Mouse (Mus musculus) layer of hippocampus, postnatal 14 days (tissue): ENCODE results near the gene Dok4. TPM values are rescaled to one million over a fixed set of nuclear protein-coding genes. Genes with fewer than 3 reads are reported as not detected.
"Not testable (repeated sequence)": the region's sequence is repeated elsewhere in the genome, so short reads cannot be mapped to it uniquely, and the experiment has no call there.

Experiments
- DNase-seq, 2 experiments: peaks; one replicate each; pipeline ENCODE4 v3.0.0; 2021 to 2022; ENCODE audit warnings: low spot score in 2 of 2, mixed read lengths in 1 of 2
- total RNA-seq, 2 experiments: library from RNA; stranded (reverse); gene quantifications; 2 replicates each; pipeline ENCODE4 v1.2.3; 2021

Dok4 gene
- total RNA-seq, 2 experiments from 2014 or later, result 50.2 to 54.1 TPM

DNA sequence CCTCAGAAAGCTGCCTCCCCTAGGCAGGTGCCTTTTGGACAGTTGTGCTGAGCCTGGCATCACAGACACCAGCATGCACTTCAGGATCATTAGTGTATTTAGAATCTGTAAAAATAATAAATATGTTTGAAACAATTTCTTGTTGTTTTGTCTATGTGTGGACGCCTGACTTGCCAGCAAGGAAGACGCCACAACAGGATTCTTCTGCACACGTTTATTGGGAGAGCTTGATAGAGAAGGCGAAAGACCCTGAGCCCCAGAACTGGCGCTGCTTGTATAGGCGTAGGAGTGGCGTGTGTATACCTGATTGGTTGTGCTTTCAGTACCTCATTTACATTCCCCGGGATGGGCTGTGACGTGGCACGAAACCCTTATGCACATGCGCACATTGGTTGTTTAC is 21.4 kb downstream of the Dok4 start:
- not testable (repeated sequence) for DNase-seq

DNA sequence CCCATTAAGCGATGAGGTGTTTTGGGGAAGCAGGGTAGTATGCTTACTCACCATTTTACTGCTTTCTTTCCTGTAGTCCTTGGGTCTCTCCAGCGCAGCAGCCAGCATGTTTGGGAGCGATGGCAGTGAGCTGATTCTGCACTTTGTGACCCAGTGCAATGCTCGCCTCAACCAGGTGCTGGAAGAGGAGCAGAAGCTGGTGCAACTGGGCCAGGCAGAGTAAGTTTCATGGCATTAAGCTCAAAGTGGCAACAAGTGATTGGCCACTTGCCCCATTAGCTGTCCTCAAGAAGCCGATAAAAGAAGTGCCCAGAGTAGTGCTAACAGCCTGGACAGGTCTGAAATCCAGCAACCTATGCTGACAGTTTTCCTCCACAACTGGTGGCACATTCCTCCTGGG is 26.1 kb downstream of the Dok4 start:
- DNase-seq, result no peak

DNA sequence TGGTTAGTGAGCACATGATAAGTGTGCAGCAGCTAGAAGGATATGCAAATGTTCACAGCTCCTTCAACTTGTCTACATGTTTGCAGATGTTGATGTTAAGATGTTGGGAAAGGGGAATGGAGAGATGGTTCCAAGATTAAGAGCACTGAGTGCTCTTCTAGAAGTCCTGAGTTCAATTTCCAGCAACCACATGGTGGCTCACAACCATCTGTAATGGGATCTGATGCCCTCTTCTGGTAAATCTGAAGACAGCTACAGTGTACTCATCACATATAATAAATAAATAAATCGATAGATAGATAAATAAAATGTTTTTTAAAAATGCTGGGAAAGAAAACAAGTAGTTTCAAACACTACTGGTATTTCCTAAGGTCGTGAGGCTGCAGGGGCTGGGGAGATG is 34.9 kb downstream of the Dok4 start:
- DNase-seq, result no peak

DNA sequence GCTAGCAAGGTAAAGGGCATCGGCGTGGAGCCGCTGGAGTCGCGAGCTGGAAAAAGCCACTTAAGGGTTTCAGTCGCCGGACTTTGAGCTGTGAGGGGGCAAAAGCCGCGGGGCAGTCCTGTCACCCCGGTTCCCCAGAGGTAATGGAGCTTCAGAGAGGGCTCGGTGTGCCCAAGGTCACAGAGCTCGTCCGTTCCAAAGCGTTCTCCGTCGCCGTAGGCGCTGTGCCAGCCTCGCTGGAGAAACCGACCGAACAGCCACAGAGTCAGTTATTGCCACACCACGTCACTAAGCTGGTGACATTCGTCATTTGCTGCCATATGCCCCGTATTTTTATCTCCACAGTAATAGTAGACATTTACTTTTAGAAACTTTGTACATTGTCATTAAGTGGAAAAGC is 37.5 kb downstream of the Dok4 start:
- peak in 1 of 2 experiments; percentile 72 for DNase-seq

DNA sequence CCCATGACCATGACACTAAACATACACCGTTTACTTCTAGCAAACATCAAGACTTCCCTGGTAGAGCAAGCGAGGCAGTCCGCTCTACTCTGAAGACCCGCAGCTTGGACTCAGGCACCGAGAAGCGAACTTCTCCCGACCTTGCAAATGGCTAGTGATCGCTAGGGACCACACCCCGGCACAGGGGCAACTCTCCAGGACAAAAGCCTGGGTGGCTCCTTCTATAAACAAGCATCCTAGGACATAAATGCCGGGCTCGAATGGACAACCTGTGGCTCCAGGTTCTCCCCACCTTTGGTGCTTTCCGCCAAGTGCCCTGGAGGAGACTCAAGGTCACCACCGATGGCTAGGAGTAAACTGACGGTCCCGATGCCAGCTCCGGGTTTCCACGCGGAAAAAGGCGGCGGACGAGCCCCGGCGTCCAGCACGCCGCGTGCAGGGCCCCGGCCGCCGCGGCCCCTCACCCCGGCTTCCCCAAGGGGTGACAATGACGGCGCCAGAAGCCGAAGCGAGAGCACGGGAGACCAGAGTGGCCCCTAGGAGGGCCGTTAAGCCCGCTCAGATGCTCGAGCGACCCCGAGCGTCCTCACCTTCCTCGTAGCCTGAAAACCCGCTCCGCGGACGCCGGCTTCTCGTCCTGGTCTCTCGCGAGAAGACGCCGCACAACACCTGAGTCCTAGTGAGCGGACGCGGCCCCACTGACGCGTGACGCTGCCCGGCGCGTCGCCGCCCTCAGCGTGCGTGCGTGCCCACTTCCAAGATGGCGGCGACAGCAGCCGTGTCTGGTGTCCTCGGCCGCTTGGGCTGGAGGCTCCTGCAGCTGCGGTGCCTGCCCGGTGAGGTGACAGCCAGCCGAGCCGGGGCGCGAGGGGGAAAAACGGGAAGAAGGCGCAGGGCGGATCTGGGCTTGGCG is 38.2 kb downstream of the Dok4 start, which contains the start of the genes Coq9 and Ciapin1:
Coq9 (plus strand) TSS at position 660 of the 913 bp plus-strand sequence.
Ciapin1 (minus strand) TSS at position 697 of the 913 bp plus-strand sequence.
- DNase-seq, result peak; percentile 92 to 95

DNA sequence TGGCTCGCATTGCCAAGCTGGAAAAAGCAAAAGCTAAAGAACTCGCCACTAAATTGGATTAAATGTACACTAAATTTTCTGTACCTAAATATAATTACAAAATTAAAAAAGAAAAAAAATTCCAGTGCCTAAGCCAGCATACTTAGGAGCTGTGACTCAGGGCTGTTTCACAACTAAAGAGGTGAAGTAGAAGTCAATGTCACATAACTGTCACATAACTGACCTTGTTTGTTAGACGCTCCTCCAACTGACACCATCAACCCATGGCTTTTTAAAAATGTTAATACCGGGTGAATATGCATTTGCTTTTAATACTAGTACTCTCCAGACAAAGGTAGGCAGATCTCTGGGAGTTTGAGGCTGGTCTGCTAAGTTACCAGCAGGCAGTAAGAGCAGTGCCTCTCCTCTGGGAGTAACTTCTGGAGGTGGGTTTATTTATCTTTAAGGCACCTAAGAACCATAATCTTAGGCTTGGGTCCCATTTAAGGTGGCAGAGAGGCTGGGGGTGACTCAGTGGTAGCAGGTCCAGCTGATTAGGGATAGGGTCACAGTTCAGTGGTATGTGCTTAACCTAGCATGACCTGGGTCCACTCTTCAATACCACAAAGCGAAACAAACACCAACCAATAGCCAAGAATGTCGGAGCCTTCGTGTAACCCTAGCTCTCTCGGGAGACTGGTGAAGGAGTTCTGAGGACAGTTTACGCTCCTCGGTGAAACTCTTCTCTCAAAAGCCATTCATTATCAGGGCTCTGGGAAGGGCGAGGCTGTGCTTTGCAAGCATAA is 39.5 kb downstream of the Dok4 start:
- DNase-seq, result no peak

DNA sequence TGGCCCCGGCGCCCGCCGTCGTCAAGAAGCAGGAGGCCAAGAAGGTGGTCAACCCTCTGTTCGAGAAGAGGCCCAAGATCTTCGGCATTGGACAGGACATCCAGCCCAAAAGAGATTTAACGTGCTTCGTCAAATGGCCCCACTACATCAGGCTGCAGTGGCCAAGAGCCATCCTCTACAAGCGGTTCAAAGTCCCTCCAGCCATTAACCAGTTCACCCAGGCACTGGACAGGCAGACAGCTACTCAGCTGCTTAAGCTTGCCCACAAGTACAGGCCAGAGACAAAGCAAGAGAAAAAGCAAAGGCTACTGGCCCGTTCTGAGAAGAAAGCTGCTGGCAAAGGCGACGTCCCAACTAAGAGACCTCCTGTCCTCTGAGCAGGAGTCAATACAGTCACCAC is 40.4 kb downstream of the Dok4 start:
- DNase-seq, result not testable (repeated sequence)

DNA sequence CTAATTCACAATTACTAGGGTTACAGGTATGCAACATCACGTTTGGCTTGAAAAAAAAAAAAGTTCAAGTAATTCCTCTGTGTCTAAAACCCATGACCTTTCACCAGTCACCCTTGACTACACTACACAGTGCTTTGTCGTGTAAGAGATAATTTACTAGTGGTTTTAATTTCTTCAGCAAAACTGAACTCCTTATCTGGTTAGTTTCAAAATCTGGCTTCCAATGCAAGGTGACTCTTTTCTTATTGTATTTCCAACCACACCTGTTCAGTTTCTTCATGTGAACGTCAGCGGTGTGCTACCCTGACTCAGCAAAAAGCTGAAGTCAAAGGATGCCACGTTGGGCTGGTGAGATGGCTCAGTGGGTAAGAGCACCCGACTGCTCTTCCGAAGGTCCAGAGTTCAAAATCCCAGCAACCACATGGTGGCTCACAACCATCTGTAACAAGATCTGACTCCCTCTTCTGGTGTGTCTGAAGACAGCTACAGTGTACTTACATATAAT is 42.2 kb downstream of the Dok4 start:
- not testable (repeated sequence) for DNase-seq

DNA sequence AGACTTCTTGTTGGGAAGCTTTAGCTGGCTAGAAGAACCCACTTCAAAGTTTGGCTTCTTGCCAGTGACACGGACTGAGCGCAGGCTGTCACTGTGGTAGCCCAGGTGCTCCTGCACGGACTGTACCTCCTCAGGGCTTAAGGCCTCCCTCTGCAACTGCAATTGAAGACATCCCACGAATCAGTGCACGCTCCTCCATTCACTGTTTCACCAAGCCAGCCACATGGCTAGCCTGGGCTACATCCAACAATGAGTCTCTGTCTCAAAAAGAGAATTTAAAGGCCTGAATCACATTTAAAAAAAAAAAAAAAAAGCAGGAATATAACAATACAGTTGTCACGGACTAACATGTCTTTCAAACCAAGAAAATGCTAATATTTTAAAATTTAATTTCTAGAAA is 47.8 kb downstream of the Dok4 start:
- DNase-seq, result no peak

DNA sequence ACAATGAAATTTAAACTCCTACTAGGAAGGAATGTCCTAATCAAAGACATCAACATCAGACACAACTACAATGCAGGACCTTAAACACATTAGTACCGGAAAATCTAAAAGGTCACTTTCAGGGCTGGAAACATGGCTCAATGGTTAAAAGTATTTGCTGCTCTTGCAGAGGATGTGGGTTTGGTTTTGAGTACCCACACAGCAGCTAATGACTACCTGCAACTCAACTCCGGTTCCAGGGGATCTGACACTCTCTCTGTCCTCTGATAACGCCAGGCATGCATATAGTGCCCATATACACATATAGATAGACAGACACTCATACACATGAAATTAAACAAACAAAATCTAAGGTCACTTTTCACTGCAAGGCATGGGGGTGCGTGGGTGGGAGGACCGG is 49.9 kb downstream of the Dok4 start:
- no peak for DNase-seq

DNA sequence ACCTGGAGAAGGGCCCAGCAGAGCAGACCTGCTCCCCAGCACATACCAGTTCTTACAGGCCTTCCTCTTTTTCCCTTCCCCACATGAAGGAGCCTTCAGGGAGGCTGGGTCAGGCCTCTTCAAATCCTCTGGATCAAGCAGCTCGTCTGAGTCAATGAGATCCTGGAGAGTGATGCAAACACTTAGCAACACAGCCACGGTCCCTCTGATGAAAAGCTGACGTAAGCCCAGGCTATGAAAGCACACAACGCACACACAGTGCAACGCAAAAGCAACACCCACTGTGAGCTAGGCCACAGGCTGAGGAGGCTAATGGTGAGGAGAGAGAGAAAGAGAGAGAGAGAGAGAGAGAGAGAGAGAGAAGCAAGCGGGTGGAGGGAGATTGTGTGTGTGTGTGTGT is 51.0 kb downstream of the Dok4 start:
- DNase-seq, result no peak

DNA sequence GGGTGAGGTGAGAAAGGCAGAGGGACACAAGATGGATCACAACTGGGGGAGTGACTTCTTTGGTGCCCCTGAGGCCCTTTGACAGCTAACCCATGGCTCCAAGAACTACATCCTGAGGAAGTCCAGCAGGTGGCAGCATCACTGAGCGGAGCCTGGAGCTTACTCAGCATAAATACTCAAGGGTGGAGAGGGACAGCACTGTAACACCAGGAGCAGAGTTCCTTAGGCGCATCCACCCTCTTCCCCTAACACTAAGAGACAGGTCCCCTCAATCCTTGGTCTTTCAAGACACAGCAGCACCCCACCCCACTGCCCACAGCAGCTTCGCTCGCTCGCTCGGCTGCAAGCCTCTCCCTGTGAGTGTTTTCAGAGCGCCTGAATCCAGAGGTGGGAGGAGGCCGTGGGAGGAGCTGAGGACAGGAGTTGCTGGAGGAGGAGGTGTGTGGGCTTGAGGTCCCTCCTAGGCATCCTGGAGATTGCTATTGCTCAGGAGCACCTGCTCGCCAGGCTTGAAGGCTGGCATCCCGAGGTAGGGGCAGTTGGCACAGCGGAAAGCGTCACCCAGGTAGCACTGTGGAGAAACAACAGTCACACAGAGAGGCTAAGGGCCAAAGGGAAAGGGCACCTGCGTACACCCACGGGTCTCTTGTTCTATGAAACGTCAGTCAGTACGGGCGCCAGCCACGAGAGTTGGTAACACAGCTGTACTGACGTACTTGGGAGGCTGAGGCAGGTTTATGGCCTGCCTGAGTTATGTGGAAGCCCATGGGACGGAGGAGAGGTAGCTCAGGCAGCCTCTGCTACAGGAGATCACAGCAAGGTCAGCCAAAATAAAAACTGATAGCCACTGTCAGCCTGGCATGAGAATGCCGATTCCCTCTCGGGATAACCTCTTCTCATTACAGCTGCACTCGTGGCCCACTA is 53.2 kb downstream of the Dok4 start:
- DNase-seq, result peak in 1 of 2 experiments; percentile 53

DNA sequence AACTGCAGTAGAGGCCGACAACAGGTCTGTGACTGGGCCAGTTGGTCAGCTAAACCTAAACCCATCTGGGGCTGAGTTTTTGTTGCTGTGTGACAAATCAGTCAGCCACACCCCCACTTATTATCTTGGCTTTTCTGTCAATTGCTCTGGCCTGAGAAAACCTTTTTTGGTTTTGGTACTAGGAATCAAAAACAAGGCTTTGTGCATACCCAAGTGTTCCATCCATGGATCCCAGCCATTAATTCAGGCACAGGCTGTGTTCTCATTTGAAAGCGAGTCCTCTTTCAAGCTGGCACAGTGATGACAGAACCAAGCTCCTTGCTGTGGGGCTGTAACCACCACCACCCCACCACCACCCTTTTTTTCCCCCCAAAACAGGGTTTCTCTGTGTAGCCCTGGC is 54.7 kb downstream of the Dok4 start:
- DNase-seq, result peak in 1 of 2 experiments; percentile 57

DNA sequence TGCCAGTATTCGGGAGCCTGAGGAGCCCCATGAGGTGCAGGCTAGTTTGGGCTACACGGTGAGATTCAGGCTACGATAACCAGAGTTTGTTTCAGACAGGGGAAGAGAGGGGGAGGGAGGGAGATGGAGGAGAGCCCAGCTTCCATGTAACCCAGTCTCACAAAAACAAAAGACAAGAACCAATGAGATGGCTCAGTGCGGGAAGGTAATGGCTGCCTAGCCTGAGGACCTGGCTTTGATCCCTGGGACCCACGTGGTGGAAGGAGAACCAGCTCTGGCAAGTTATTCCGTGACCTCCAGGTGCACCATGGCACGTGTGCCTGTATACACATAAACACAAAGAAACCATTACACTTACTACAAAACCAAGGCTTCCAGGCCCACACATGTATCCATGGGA is 55.6 kb downstream of the Dok4 start:
- DNase-seq, result no peak

DNA sequence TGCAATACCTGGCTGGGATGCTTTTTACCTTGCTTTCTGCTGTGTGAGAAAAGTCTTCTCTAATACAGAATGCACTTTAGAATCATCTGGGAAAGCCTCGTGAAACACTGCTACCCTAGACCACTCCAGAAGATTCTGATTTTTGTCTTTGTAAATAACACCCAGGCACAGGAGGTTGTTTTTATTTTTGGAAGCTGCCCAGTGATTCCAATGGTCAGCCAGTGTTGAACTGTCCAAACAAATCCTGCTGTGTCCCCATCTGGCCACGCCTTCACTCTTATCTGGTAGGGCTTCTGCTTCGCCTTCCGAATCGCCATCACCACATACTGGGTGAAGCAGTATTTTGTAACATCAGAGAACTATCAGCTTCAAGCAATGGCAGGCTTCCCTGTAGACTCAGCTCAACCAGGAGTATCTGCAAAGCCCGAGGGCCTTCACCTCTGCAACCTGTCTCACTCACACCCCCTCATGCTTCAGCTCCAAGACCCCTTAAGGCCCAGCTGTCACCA is 56.4 kb downstream of the Dok4 start:
- no peak for DNase-seq

DNA sequence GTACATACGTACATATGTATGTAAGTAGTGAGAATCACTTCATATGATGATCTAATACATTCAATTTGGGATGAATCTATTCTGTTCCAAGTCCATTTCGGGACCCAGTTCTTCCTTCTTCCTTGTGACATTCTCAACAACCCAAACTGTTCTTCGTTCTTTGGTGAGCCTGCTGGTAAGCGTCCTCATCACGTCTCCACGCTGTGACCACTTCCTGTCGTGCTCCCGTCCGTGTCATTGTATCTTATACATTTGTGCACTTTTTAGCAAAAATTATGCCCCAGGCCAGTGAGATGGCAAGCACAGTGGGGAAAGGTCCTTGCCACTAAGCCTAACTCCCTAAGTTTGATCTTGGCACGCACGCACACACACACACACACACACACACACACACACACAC is 58.2 kb downstream of the Dok4 start:
- no peak for DNase-seq

DNA sequence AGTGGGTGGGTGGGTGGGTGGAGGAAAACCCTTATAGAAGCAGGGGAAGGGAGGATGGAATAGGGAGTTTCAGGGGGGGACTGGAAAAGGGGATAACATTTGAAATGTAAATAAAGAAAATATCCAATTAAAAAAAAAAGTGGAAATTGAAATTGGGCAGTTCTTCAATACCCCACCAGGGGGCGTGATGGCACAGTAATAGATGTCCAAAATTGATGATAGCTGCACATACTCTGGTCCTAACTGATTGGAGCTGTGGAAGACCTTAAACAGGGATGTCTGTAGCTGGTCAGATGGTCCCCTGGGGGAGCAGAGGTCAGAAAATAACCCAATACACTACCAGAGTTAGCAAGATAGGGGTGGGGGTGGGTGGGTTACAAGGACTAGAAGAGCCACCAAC is 61.6 kb downstream of the Dok4 start:
- DNase-seq, result no peak
